Mouse (Mus musculus): ENCODE data around the gene Sult6b1. TPM values are rescaled to one million over a fixed set of nuclear protein-coding genes. Genes with fewer than 3 reads are reported as not detected.

The Sult6b1 gene
- polyA plus RNA-seq, 1 experiment, result not detected

- no peaks in the 10 kb centered on the region for H3K4me1 ChIP-seq (ENCODE audit: control insufficient read depth, insufficient read depth, low read length)
- H3K27me3 ChIP-seq (replicated peaks; ENCODE audit: control insufficient read depth, insufficient read depth, low read length), result no peaks in the 10 kb centered on the region
- no peak overlapping the region for H3K27ac ChIP-seq (ENCODE audit: insufficient read depth, low read depth, low read length)
- DNase-seq, result no peak
- no peak overlapping the region for H3K4me3 ChIP-seq (ENCODE audit: insufficient read depth, low read depth, low read length)
- WGBS, result 87% methylated on average over 10 of the region's 10 CpGs
- TF ChIP-seq POLR2A (IDR thresholded peaks at IDR 0.05; ENCODE audit: low read depth, low read length) (no peak), CTCF (conservative IDR thresholded peaks at IDR 0.05; ENCODE audit: insufficient read depth, insufficient read length, low read depth, low read length) (no peak)
- peaks cover 4% of the 10 kb centered on the region; the same call in 1 of the 2 replicates for H3K36me3 ChIP-seq (ENCODE audit: control insufficient read depth, insufficient read depth, low read length)
Observed at GRCm38 (mm10) chr17:78856243-78856642, 50.5 kb downstream of the Sult6b1 start.

GRCm38 (mm10) chr17:78842271-78842928, 64.4 kb downstream of the Sult6b1 start:
- no peaks in the 10 kb centered on the region for H3K27me3 ChIP-seq (replicated peaks; ENCODE audit: control insufficient read depth, insufficient read depth, low read length)
- H3K27ac ChIP-seq (ENCODE audit: insufficient read depth, low read depth, low read length), result no peak overlapping the region
- H3K4me1 ChIP-seq (ENCODE audit: control insufficient read depth, insufficient read depth, low read length), result no peaks in the 10 kb centered on the region
- H3K4me3 ChIP-seq (ENCODE audit: insufficient read depth, low read depth, low read length), result no peak overlapping the region
- TF ChIP-seq CTCF (conservative IDR thresholded peaks at IDR 0.05; ENCODE audit: insufficient read depth, insufficient read length, low read depth, low read length) (no peak), POLR2A (IDR thresholded peaks at IDR 0.05; ENCODE audit: low read depth, low read length) (no peak)
- H3K36me3 ChIP-seq (ENCODE audit: control insufficient read depth, insufficient read depth, low read length), result peaks cover 2% of the 10 kb centered on the region
- 66% methylated on average over 7 of the region's 7 CpGs for WGBS
- DNase-seq, result no peak

- Histone ChIP-seq H3K27me3 (replicated peaks; ENCODE audit: control insufficient read depth, insufficient read depth, low read length) (no peaks in the 10 kb centered on the region), H3K4me1 (ENCODE audit: control insufficient read depth, insufficient read depth, low read length) (no peaks in the 10 kb centered on the region; the same call in 1 of the 2 replicates), H3K36me3 (ENCODE audit: control insufficient read depth, insufficient read depth, low read length) (peaks cover 1% of the 10 kb centered on the region), H3K27ac (ENCODE audit: insufficient read depth, low read depth, low read length) (no peak overlapping the region), H3K4me3 (ENCODE audit: insufficient read depth, low read depth, low read length) (peak overlapping the region; percentile 69)
- TF ChIP-seq CTCF (conservative IDR thresholded peaks at IDR 0.05; ENCODE audit: insufficient read depth, insufficient read length, low read depth, low read length) (no peak), POLR2A (IDR thresholded peaks at IDR 0.05; ENCODE audit: low read depth, low read length) (no peak)
- no peak for DNase-seq
- WGBS, result 12% methylated on average over 2 of the region's 2 CpGs
Observed at GRCm38 (mm10) chr17:78836056-78836455, 70.7 kb downstream of the Sult6b1 start.

GRCm38 (mm10) chr17:78834856-78835835, 71.6 kb downstream of the Sult6b1 start, which contains the start of the genes Heatr5b and Gpatch11:
Gene Heatr5b (minus strand): TSS chr17:78835364.
Gene Gpatch11 (plus strand): TSS chr17:78835567.
- H3K27me3 ChIP-seq (replicated peaks; ENCODE audit: control insufficient read depth, insufficient read depth, low read length), result no peaks in the 10 kb centered on the region
- under 1% methylated on average over 81 of the region's 81 CpGs for WGBS
- peak within 1 kb of the TSS; percentile 79 for H3K4me3 ChIP-seq (ENCODE audit: insufficient read depth, low read depth, low read length)
- peak within 1 kb of the TSS; percentile 57 for H3K27ac ChIP-seq (ENCODE audit: insufficient read depth, low read depth, low read length)
- TF ChIP-seq CTCF (conservative IDR thresholded peaks at IDR 0.05; ENCODE audit: insufficient read depth, insufficient read length, low read depth, low read length) (no peak), POLR2A (IDR thresholded peaks at IDR 0.05; ENCODE audit: low read depth, low read length) (peak; percentile 64)
- H3K36me3 ChIP-seq (ENCODE audit: control insufficient read depth, insufficient read depth, low read length), result no peaks in the 10 kb centered on the region; the same call in 1 of the 2 replicates
- no peaks in the 10 kb centered on the region; the same call in 1 of the 2 replicates for H3K4me1 ChIP-seq (ENCODE audit: control insufficient read depth, insufficient read depth, low read length)
- peak; percentile 99 for DNase-seq

Other genes starting within 250 kb of the Sult6b1 start
- 6.4 and 6.5 TPM in 2 replicates for gene Strn, start 169.8 kb downstream of the Sult6b1 start, polyA plus RNA-seq (2012; rRNA removed)
- 22.2 and 22.6 TPM in 2 replicates for gene Heatr5b, start 71.6 kb downstream of the Sult6b1 start, polyA plus RNA-seq (2012; rRNA removed)
- gene Gpatch11, start 71.4 kb downstream of the Sult6b1 start, polyA plus RNA-seq (2012; rRNA removed), result 8.5 TPM in 2 replicates
- gene Eif2ak2, start 24.4 kb downstream of the Sult6b1 start, polyA plus RNA-seq (2012; rRNA removed), result 5.6 and 5.9 TPM in 2 replicates
- gene Cebpzos, start 9.5 kb upstream of the Sult6b1 start, polyA plus RNA-seq (2012; rRNA removed), result 17.9 and 26.7 TPM in 2 replicates
- 3.1 and 6.8 TPM in 2 replicates for gene Cebpz, start 30.1 kb upstream of the Sult6b1 start, polyA plus RNA-seq (2012; rRNA removed)
- 16.7 and 20.8 TPM in 2 replicates for gene Ndufaf7, start 30.1 kb upstream of the Sult6b1 start, polyA plus RNA-seq (2012; rRNA removed)
- gene Prkd3, start 113.8 kb upstream of the Sult6b1 start, polyA plus RNA-seq (2012; rRNA removed), result 9.4 and 10.3 TPM in 2 replicates
- gene Qpct, start 144.9 kb upstream of the Sult6b1 start, polyA plus RNA-seq (2012; rRNA removed), result 2.3 and 2.7 TPM in 2 replicates